Mouse (Mus musculus): Measurements from ENCODE around the gene Gm765. TPM values are rescaled to one million over a fixed set of nuclear protein-coding genes. Genes with fewer than 3 reads are reported as not detected.

The Gm765 gene
- polyA plus RNA-seq, 2 experiments, result 0.92 to 1.3 TPM

GRCm38 (mm10) chr6:98259016-98259415, 83.5 kb downstream of the Gm765 start:
- Histone ChIP-seq H3K27me3 (ENCODE audit: control insufficient read depth, insufficient read depth, low read length) (no peaks in the 10 kb centered on the region), H3K27ac (replicated peaks; ENCODE audit: low read depth, low read length) (no peak overlapping the region), H3K4me3 (replicated peaks; ENCODE audit: low read length) (no peak overlapping the region), H3K4me2 (replicated peaks; ENCODE audit: low read depth, low read length, severe bottlenecking) (no peak overlapping the region), H3K9ac (ENCODE audit: low read depth, low read length, severe bottlenecking) (no peak overlapping the region), H3K4me1 (ENCODE audit: control insufficient read depth, insufficient read depth, low read length) (peaks cover 5% of the 10 kb centered on the region), H3K36me3 (ENCODE audit: control insufficient read depth, insufficient read depth, low read length) (no peaks in the 10 kb centered on the region), H3K9me3 (ENCODE audit: control insufficient read depth, low read length) (peaks cover 11% of the 10 kb centered on the region; the same call in 1 of the 2 replicates)
- DNase-seq (ENCODE audit: low spot score), result no peak
- no peak for ATAC-seq (ENCODE audit: low FRiP score, low read depth)
- WGBS, result 29% methylated on average over 2 of the region's 2 CpGs
- TF ChIP-seq POLR2A (IDR thresholded peaks at IDR 0.05; ENCODE audit: borderline replicate concordance, extremely low read depth, insufficient read depth, insufficient read length), result no peak

GRCm38 (mm10) chr6:98246449-98246848, 96.1 kb downstream of the Gm765 start:
- H3K4me1 ChIP-seq (ENCODE audit: control insufficient read depth, insufficient read depth, low read length), result 0 out of 2 replicates have a peak, but pooled peaks cover 6% of the 10 kb centered on the region
- 66% methylated on average over 2 of the region's 2 CpGs for WGBS
- no peak overlapping the region for H3K4me2 ChIP-seq (replicated peaks; ENCODE audit: low read depth, low read length, severe bottlenecking)
- H3K27me3 ChIP-seq (ENCODE audit: control insufficient read depth, insufficient read depth, low read length), result no peaks in the 10 kb centered on the region
- H3K9me3 ChIP-seq (ENCODE audit: control insufficient read depth, low read length), result no peaks in the 10 kb centered on the region
- H3K27ac ChIP-seq (replicated peaks; ENCODE audit: low read depth, low read length), result no peak overlapping the region
- DNase-seq (ENCODE audit: low spot score) (no peak), ATAC-seq (ENCODE audit: low FRiP score, low read depth) (no peak)
- H3K36me3 ChIP-seq (ENCODE audit: control insufficient read depth, insufficient read depth, low read length), result no peaks in the 10 kb centered on the region
- H3K4me3 ChIP-seq (replicated peaks; ENCODE audit: low read length), result no peak overlapping the region
- no peak for TF ChIP-seq POLR2A (IDR thresholded peaks at IDR 0.05; ENCODE audit: borderline replicate concordance, extremely low read depth, insufficient read depth, insufficient read length)
- no peak overlapping the region for H3K9ac ChIP-seq (ENCODE audit: low read depth, low read length, severe bottlenecking)

GRCm38 (mm10) chr6:98243186-98243585, 99.4 kb downstream of the Gm765 start:
- TF ChIP-seq POLR2A (IDR thresholded peaks at IDR 0.05; ENCODE audit: borderline replicate concordance, extremely low read depth, insufficient read depth, insufficient read length), result no peak
- Histone ChIP-seq H3K4me2 (replicated peaks; ENCODE audit: low read depth, low read length, severe bottlenecking) (no peak overlapping the region), H3K36me3 (ENCODE audit: control insufficient read depth, insufficient read depth, low read length) (no peaks in the 10 kb centered on the region), H3K4me3 (replicated peaks; ENCODE audit: low read length) (no peak overlapping the region), H3K9ac (ENCODE audit: low read depth, low read length, severe bottlenecking) (no peak overlapping the region), H3K27ac (replicated peaks; ENCODE audit: low read depth, low read length) (no peak overlapping the region), H3K9me3 (ENCODE audit: control insufficient read depth, low read length) (no peaks in the 10 kb centered on the region), H3K4me1 (ENCODE audit: control insufficient read depth, insufficient read depth, low read length) (peaks cover 19% of the 10 kb centered on the region), H3K27me3 (ENCODE audit: control insufficient read depth, insufficient read depth, low read length) (no peaks in the 10 kb centered on the region)
- DNase-seq (ENCODE audit: low spot score), result peak; percentile 25
- ATAC-seq (ENCODE audit: low FRiP score, low read depth), result no peak
- 37% methylated on average over 6 of the region's 6 CpGs for WGBS

- TF ChIP-seq POLR2A (IDR thresholded peaks at IDR 0.05; ENCODE audit: borderline replicate concordance, extremely low read depth, insufficient read depth, insufficient read length), result no peak
- H3K4me1 ChIP-seq (ENCODE audit: control insufficient read depth, insufficient read depth, low read length), result peaks cover 19% of the 10 kb centered on the region
- DNase-seq (ENCODE audit: low spot score) (no peak), ATAC-seq (ENCODE audit: low FRiP score, low read depth) (no peak)
- H3K4me3 ChIP-seq (replicated peaks; ENCODE audit: low read length), result no peak overlapping the region
- no peaks in the 10 kb centered on the region for H3K9me3 ChIP-seq (ENCODE audit: control insufficient read depth, low read length)
- H3K27me3 ChIP-seq (ENCODE audit: control insufficient read depth, insufficient read depth, low read length), result no peaks in the 10 kb centered on the region
- H3K9ac ChIP-seq (ENCODE audit: low read depth, low read length, severe bottlenecking), result no peak overlapping the region
- no peak overlapping the region for H3K4me2 ChIP-seq (replicated peaks; ENCODE audit: low read depth, low read length, severe bottlenecking)
- WGBS, result 54% methylated on average over 8 of the region's 8 CpGs
- peak overlapping the region; percentile 48 for H3K27ac ChIP-seq (replicated peaks; ENCODE audit: low read depth, low read length)
- no peaks in the 10 kb centered on the region for H3K36me3 ChIP-seq (ENCODE audit: control insufficient read depth, insufficient read depth, low read length)
Observed at GRCm38 (mm10) chr6:98240561-98241272, 101.8 kb downstream of the Gm765 start.

- no peaks in the 10 kb centered on the region for H3K27me3 ChIP-seq (ENCODE audit: control insufficient read depth, insufficient read depth, low read length)
- WGBS, result 95% methylated on average over 3 of the region's 3 CpGs
- no peak overlapping the region for H3K27ac ChIP-seq (replicated peaks; ENCODE audit: low read depth, low read length)
- DNase-seq (ENCODE audit: low spot score) (no peak), ATAC-seq (ENCODE audit: low FRiP score, low read depth) (no peak)
- H3K4me2 ChIP-seq (replicated peaks; ENCODE audit: low read depth, low read length, severe bottlenecking), result no peak overlapping the region
- no peak overlapping the region for H3K4me3 ChIP-seq (replicated peaks; ENCODE audit: low read length)
- H3K9me3 ChIP-seq (ENCODE audit: control insufficient read depth, low read length), result no peaks in the 10 kb centered on the region
- no peaks in the 10 kb centered on the region for H3K4me1 ChIP-seq (ENCODE audit: control insufficient read depth, insufficient read depth, low read length)
- TF ChIP-seq POLR2A (IDR thresholded peaks at IDR 0.05; ENCODE audit: borderline replicate concordance, extremely low read depth, insufficient read depth, insufficient read length), result no peak
- H3K36me3 ChIP-seq (ENCODE audit: control insufficient read depth, insufficient read depth, low read length), result no peaks in the 10 kb centered on the region
- no peak overlapping the region for H3K9ac ChIP-seq (ENCODE audit: low read depth, low read length, severe bottlenecking)
Observed at GRCm38 (mm10) chr6:98234097-98234496, 108.5 kb downstream of the Gm765 start.

Measured in limb, embryonic 14.5 days (tissue).